Mouse (Mus musculus): ENCODE measurements around the gene 1700042G07Rik. TPM values are rescaled to one million over a fixed set of nuclear protein-coding genes. Genes with fewer than 3 reads are reported as not detected.
A peak's percentile ranks its signal among the peaks of the same experiment; 100 is the strongest.

1700042G07Rik gene
- polyA plus RNA-seq, 1 experiment: not detected

DNA sequence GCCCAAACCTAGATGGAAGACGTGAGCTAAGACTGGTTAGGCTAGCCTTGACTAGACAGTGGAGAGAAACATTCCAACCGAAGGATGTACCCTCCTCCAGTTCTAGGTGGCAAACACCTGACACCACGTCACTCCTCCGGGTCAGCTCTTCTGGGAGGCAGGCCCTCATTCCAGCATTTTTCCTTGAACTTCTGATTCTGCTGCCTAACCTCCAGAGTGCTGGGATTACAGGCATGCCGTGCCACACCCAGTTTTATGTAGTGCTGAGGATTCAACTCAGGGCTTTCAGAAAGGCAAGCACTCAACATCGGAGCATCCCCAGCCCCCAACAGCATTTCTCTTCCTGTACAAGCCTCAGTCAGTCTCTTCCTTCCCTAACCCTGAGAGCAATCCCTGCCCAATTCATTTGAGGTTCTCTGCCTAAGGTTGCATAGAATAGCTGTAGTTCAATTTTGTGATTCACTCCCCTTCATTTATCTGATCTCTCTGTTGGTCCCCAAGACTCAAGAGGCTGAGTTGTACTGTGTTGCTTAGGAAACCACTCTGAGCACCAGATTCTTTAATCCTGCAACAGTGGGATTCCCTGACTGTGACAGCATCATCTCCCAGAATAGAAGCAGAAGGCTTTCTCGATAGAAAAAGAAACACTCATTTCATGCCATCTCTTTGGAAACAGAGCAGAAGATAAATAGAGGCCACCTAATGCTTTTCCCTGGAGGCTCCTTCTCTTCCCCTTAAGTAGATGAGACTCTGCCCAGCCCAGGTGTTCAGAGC lies 32.2 kb upstream of the 1700042G07Rik start:
- Histone ChIP-seq H3K27me3 (ENCODE audit: control insufficient read depth, insufficient read depth, low read length) (no peaks in the 10 kb centered on the region), H3K4me1 (ENCODE audit: control insufficient read depth, insufficient read depth, low read length) (peaks cover 19% of the 10 kb centered on the region), H3K27ac (ENCODE audit: insufficient read depth, low read length) (peak overlapping the region; percentile 92), H3K4me3 (replicated peaks; ENCODE audit: insufficient read depth, low read depth, low read length) (peak overlapping the region; percentile 91)
- peak in 1 of 2 experiments; percentile 37 for DNase-seq
- 12% methylated on average over 7 of the region's 7 CpGs for WGBS
- no peak for TF ChIP-seq POLR2A (IDR thresholded peaks at IDR 0.05; ENCODE audit: borderline replicate concordance, insufficient read depth, low read length)

DNA sequence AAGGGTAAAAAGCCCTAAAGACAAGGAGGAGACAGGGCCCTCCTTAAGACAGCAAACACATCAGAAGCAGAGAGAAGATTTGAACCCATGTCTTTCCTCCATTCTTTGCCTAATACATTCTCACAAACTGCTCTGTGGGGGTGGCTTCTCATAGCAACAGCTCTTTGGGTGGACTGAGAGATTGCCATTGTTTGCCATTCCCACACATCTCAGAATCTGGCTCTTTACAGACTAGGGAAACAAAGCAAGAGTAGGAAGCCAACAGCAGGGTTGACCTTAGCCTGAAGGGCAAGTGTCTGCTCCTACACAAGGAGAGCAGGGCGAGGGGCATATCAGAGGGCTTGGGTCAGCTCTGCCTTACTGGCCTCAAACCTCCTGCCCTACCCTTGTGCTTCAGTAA lies 31.4 kb upstream of the 1700042G07Rik start:
- peaks cover 19% of the 10 kb centered on the region for H3K4me1 ChIP-seq (ENCODE audit: control insufficient read depth, insufficient read depth, low read length)
- no peaks in the 10 kb centered on the region for H3K27me3 ChIP-seq (ENCODE audit: control insufficient read depth, insufficient read depth, low read length)
- peak overlapping the region; percentile 92 for H3K27ac ChIP-seq (ENCODE audit: insufficient read depth, low read length)
- no peak for TF ChIP-seq CTCF (IDR thresholded peaks at IDR 0.05; ENCODE audit: borderline replicate concordance, insufficient read depth, low read depth, low read length)
- TF ChIP-seq POLR2A (IDR thresholded peaks at IDR 0.05; ENCODE audit: borderline replicate concordance, insufficient read depth, low read length): no peak
- WGBS: 53% methylated on average over 1 of the region's 1 CpGs
- peak in 1 of 2 experiments; percentile 35 for DNase-seq
- H3K4me3 ChIP-seq (replicated peaks; ENCODE audit: insufficient read depth, low read depth, low read length): peak overlapping the region; percentile 91

DNA sequence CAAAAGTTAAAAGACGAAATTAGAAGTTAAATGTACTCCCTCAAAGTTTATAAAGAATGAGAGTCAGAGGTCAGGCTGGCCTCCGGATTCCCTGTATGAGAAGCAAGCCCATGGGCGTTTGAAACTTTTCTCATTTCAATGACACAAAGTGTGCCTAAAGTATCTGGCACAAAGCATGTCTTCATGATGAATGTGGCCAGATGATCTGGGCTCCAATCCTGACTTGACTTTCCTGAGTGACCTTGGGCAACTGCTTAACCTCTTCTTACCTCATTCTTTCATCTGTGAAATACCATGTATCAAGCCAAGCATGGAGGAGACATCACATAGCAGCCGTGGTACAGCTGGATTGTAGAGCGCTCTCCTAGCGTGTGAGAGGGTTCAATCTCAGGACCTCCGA lies 30.9 kb upstream of the 1700042G07Rik start:
- Histone ChIP-seq H3K27me3 (ENCODE audit: control insufficient read depth, insufficient read depth, low read length) (no peaks in the 10 kb centered on the region), H3K4me3 (replicated peaks; ENCODE audit: insufficient read depth, low read depth, low read length) (peak overlapping the region; percentile 91), H3K27ac (ENCODE audit: insufficient read depth, low read length) (peak overlapping the region; percentile 92), H3K4me1 (ENCODE audit: control insufficient read depth, insufficient read depth, low read length) (peaks cover 18% of the 10 kb centered on the region)
- 36% methylated on average over 7 of the region's 7 CpGs for WGBS
- TF ChIP-seq CTCF (IDR thresholded peaks at IDR 0.05; ENCODE audit: borderline replicate concordance, insufficient read depth, low read depth, low read length) (no peak), POLR2A (IDR thresholded peaks at IDR 0.05; ENCODE audit: borderline replicate concordance, insufficient read depth, low read length) (no peak)
- no peak for DNase-seq

DNA sequence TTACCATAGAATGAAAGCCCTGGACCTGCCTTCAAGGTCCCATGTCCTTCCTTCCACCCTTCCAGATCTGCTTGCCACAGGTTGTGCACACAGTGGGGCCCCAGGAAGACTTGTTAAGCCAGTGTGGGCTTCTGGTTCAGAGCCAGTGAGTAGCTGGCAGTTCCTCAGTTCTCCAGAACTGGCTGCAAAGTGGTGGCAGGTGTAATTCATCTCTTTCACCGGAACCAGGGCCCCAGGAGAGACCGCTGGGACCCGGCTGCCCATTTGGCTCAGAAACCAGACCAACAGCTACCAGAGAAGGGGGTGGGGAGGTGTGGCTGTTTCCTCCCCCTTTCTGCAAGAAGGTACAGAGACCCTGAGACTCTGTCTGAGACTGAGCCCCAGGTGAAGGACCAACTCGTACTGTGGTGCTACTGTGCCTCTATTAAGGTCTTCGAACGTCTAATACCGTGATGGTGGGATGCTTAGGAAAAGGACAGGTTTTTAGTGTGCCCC lies 29.8 kb upstream of the 1700042G07Rik start:
- TF ChIP-seq CTCF (IDR thresholded peaks at IDR 0.05; ENCODE audit: borderline replicate concordance, insufficient read depth, low read depth, low read length): no peak
- peak; percentile 62; the same call in 1 of the 2 replicates for TF ChIP-seq POLR2A (IDR thresholded peaks at IDR 0.05; ENCODE audit: borderline replicate concordance, insufficient read depth, low read length)
- Histone ChIP-seq H3K4me1 (ENCODE audit: control insufficient read depth, insufficient read depth, low read length) (peaks cover 13% of the 10 kb centered on the region), H3K27ac (ENCODE audit: insufficient read depth, low read length) (peak overlapping the region; percentile 100), H3K4me3 (replicated peaks; ENCODE audit: insufficient read depth, low read depth, low read length) (peak overlapping the region; percentile 91), H3K27me3 (ENCODE audit: control insufficient read depth, insufficient read depth, low read length) (no peaks in the 10 kb centered on the region)
- peak; percentile 95 to 99 for DNase-seq
- WGBS: 2% methylated on average over 7 of the region's 7 CpGs

DNA sequence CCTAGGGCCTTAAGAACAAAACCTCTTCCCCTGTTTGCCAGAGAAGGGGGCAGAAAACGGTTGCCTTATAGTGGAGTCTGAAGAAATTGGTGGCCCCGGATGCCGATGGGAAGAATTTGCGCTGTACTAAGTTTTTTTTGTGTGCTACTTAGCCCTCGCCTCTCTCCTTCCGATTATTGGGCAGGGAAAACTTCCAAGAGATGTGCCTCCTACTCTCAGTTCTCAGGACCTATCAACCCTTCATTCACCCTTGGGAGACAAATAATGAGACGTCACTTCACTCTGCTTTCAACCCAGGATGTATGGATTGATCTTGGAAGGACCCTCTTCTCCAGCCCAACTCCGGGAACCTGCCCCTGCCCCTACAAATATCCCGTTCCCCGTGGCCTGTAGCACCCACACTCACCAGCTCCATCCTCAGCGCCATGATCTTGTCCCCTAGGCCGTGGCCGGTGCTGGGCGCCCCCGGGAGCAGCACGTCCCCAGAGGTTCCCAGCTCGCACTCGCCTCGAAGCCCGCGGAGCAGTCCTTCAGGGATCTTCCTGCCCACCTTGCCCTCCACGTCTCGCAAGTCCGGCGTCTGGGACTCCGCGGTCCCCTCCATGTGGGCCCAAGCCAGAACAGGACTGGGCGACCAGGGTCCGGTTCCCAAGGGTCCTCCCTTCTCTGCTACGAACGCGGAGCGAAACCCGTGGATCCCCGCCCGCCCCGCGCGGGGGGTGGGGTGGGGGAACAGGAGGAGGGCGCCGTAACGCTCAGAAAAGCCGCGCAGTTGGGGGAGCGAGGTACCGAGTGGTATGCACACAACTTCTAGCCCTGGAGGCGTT lies 29.1 kb upstream of the 1700042G07Rik start:
- no peaks in the 10 kb centered on the region for H3K27me3 ChIP-seq (ENCODE audit: control insufficient read depth, insufficient read depth, low read length)
- H3K4me1 ChIP-seq (ENCODE audit: control insufficient read depth, insufficient read depth, low read length): peaks cover 13% of the 10 kb centered on the region
- DNase-seq: peak; percentile 87 to 88
- TF ChIP-seq POLR2A (IDR thresholded peaks at IDR 0.05; ENCODE audit: borderline replicate concordance, insufficient read depth, low read length): peak; percentile 57
- no peak for TF ChIP-seq CTCF (IDR thresholded peaks at IDR 0.05; ENCODE audit: borderline replicate concordance, insufficient read depth, low read depth, low read length)
- H3K27ac ChIP-seq (ENCODE audit: insufficient read depth, low read length): peak overlapping the region; percentile 100
- under 1% methylated on average over 47 of the region's 47 CpGs for WGBS
- H3K4me3 ChIP-seq (replicated peaks; ENCODE audit: insufficient read depth, low read depth, low read length): peak overlapping the region; percentile 91

DNA sequence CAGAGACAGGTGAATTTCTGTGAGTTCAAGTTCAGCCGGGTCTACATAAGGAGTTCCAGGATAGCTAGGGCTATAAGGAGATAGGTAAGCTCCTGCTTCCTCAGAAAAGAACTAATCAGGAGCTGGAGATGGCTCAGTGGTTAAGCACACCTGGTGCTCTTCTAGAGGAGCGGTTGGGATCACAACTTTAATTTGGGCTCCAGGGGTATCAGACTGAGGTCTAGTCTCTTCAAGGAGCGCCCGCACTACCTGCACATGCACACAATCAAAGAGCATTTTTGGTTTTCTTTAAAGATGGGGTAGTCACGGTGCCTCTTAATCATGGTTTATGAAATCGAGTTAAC lies 23.4 kb upstream of the 1700042G07Rik start:
- 17% methylated on average over 6 of the region's 6 CpGs for WGBS
- peak overlapping the region; percentile 92 for H3K4me3 ChIP-seq (replicated peaks; ENCODE audit: insufficient read depth, low read depth, low read length)
- peak overlapping the region; percentile 97 for H3K27ac ChIP-seq (ENCODE audit: insufficient read depth, low read length)
- no peak for DNase-seq
- H3K4me1 ChIP-seq (ENCODE audit: control insufficient read depth, insufficient read depth, low read length): peaks cover 18% of the 10 kb centered on the region
- TF ChIP-seq POLR2A (IDR thresholded peaks at IDR 0.05; ENCODE audit: borderline replicate concordance, insufficient read depth, low read length) (no peak), CTCF (IDR thresholded peaks at IDR 0.05; ENCODE audit: borderline replicate concordance, insufficient read depth, low read depth, low read length) (no peak)
- no peaks in the 10 kb centered on the region for H3K27me3 ChIP-seq (ENCODE audit: control insufficient read depth, insufficient read depth, low read length)

DNA sequence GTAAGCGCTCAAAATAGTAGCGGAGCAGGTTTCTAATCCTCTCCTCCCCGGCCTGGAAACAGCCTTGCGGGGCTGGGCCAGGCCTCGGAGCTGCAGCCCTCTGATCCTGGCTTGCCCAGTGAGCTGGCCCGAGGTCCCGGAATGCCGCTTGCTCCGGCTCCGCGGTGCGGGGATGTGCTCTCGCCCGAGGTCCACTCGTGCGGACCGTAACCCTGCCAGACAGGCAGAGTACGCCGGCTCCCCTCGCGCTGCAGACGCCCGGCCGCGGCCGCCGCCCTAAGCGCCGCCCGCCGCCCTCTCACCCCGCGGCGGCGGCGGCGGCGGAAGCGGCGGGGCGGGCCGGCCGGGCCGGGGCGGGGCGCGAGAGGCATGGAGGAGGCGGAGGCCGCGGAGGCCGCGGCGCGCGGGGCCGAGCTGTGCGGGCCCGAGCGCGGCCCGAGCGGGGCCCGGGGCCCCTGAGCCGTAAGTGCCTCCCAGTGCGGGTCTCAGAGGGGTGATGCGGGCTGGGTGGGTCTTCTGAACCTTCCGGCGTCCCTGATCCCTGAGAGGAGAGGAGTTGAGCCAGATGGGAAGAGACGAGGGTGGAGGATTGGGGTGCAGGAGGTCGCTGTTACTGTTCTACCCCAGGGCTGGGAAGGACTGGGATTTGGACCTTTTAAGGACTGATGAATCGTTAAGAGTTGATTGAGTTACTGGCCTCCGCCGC lies 22.9 kb upstream of the 1700042G07Rik start:
- peaks cover 18% of the 10 kb centered on the region for H3K4me1 ChIP-seq (ENCODE audit: control insufficient read depth, insufficient read depth, low read length)
- H3K27ac ChIP-seq (ENCODE audit: insufficient read depth, low read length): peak overlapping the region; percentile 97
- H3K4me3 ChIP-seq (replicated peaks; ENCODE audit: insufficient read depth, low read depth, low read length): peak overlapping the region; percentile 97
- under 1% methylated on average over 65 of the region's 73 CpGs for WGBS
- TF ChIP-seq POLR2A (IDR thresholded peaks at IDR 0.05; ENCODE audit: borderline replicate concordance, insufficient read depth, low read length) (peak; percentile 86), CTCF (IDR thresholded peaks at IDR 0.05; ENCODE audit: borderline replicate concordance, insufficient read depth, low read depth, low read length) (no peak)
- no peaks in the 10 kb centered on the region for H3K27me3 ChIP-seq (ENCODE audit: control insufficient read depth, insufficient read depth, low read length)
- peak; percentile 72 to 76 for DNase-seq

Measured in cerebellum, adult 2 months (tissue).